Mouse (Mus musculus): ENCODE measurements around the gene Rgs16.
"Not testable (repeated sequence)": the region's sequence is repeated elsewhere in the genome, so short reads cannot be mapped to it uniquely, and the experiment has no call there.

The Rgs16 gene

DNA sequence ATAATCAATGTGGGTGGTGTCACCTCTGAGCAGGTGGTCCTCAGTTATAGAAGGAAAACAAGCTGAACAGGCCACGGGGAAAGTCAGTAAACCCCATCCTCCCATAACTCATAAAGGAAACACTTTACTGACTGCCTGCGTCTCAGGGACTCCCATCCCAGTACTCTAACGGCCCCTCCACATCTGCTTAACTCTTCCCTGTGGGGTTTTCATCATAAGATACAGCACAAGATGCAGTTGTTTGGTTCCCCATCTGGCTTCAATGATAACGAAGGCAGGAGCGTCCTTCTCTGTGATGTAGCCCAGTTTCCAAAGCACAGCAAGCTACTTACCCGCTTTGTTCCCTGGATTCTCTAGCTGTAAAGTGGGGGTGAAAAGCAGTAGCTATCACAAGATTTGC lies 9.9 kb downstream of the Rgs16 start:
- no peak for DNase-seq (ENCODE audit: extremely low spot score, low spot score)

DNA sequence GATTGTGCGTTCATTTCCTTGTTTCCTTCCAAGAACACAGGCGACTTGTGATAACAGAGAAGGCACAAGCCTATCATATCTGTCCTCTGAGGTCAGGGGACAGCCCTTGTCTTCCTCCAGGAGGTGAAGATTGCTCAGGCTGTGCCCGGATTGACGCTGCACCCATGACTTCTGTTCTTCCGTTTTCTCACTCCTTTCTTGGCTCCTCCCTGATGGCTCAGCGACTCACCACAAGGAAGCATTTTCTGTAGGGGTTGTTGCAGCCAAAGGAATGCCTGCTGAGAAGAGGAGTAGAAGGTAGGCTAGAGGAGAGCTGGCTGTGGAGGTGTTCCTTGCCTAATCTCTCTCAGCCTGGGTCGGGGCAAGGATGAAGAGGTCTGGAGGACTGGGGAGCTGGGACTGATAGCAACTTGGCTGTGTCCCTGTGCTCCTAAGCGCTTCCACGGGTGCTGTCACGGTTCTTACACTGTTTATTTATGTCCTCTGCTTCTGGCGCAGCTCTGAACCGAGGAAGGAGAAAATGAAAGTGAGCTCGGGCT lies 11.7 kb downstream of the Rgs16 start:
- DNase-seq (ENCODE audit: extremely low spot score, low spot score): no peak

DNA sequence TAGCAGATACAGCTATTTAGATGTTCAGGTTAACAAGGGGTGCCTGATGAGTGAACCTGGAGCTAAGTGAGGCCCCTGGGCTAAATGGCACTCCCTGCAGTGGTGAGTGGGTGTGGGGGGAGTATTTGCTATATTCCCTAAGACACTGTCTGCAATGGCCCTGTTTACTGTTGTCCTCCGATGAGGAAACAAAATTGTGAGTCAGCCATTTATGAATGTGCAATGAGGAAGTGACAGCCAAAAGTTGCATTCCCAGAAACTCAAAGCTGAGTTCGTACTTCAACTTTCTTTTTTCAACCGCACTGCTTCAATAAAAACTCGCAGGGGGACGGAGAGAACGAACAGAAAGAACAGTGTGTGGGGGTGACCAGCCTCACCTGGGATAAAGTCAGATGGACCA lies 12.4 kb downstream of the Rgs16 start:
- DNase-seq (ENCODE audit: extremely low spot score, low spot score): no peak

DNA sequence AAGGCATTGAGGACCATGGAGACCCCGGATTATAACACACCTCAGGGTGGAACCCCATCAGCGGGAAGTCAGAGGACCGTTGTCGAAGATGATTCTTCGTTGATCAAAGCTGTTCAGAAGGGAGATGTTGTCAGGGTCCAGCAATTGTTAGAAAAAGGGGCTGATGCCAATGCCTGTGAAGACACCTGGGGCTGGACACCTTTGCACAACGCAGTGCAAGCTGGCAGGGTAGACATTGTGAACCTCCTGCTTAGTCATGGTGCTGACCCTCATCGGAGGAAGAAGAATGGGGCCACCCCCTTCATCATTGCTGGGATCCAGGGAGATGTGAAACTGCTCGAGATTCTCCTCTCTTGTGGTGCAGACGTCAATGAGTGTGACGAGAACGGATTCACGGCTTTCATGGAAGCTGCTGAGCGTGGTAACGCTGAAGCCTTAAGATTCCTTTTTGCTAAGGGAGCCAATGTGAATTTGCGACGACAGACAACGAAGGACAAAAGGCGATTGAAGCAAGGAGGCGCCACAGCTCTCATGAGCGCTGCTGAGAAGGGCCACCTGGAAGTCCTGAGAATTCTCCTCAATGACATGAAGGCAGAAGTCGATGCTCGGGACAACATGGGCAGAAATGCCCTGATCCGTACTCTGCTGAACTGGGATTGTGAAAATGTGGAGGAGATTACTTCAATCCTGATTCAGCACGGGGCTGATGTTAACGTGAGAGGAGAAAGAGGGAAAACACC lies 13.7 kb downstream of the Rgs16 start:
- no peak for DNase-seq (ENCODE audit: extremely low spot score, low spot score)

DNA sequence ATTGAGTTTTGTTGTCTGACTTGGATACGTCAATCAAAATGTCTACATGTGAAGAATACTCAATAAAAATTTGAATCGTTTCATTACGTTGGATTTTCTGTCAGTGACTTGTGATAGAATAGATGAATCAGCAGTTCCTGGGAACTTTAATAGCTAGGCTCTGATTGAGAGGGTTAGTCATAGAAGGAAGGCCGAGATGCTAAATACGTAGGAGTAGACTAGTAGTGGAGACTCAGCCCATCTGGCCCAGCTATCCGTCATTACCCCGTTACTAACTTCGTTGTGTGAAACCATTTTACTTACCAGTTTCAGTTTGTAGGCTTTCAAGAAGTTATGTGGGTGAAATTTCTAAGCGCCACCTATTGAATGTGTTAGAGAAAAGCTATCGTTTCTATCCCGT lies 24.0 kb downstream of the Rgs16 start:
- no peak for DNase-seq (ENCODE audit: extremely low spot score, low spot score)

DNA sequence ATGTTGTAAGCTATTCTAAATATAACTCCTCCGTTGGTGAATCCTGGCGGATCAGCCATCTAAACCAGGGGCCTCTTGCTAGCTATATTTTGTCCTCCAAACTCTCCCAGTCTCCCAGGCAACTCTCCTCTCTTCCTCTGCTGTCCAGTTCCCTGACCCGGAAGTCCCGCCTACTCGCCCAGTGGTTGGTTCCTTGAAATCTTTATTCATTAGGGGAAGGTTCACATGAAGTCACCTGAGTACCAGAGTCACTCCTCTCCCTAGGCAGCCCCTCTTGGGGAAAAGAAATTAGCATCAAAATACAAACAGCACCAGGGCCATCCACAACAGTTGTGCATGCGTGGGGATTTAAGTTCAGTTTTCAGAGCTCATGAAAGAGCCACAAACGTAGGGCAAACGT lies 26.1 kb downstream of the Rgs16 start:
- DNase-seq (ENCODE audit: extremely low spot score, low spot score): no peak

DNA sequence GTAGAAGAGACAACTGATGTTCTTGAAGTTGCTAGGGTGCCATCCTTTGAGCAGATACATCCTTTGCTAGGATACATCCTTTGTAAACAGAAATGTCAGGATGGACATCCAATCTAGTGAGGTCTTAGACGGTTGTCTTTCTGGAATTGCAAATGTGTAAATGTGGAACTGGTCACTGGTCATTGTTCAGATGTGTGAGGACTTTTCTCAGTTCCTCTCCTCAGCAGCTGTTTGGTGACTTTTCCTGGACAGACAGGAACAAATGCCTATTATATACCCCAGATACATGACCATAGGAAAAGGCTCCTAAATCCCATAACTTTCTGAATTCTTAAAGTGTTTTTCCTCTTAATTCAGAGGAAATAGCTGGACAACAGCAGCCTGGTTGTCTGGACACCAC lies 27.1 kb downstream of the Rgs16 start:
- DNase-seq (ENCODE audit: extremely low spot score, low spot score): no peak

DNA sequence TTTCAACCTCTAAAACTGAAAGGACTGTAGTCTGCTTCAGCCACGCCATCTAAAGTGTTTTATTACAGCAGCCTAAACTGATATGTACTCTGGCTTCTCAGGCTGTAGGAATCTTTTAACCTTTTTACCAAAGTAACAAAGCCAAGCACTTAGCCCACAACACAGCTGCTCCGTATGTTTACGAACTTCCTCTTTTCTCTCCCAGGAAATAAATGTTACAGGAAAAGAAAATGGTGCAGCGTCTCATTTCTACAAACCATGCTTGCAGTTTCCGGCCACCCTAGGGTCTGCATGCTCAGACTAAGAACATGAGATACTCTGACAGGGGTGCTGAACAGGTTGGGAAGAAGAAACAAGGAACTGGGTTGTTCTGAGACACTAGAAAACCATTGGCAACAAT lies 28.3 kb downstream of the Rgs16 start:
- DNase-seq (ENCODE audit: extremely low spot score, low spot score): no peak

DNA sequence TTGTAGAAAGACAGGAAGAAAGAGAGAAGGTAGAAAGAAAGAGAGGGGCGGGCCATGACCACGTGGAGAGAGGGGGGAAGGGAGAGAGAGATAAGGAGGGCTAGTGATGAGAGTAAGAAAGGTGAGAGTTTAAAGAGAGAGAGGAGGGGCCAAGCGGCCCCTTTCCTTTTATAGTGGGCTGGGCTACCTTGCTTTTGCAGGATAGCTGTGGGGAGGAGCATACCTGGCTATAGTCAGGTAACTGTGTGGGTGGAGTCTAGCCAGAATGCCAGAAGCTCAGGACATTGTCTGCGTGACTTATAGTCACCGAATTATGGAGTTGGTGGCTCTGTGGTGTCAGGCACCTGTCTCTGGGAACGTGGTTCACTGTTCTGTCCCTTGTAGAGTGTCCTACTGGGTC lies 29.4 kb downstream of the Rgs16 start:
- not testable (repeated sequence) for DNase-seq (ENCODE audit: extremely low spot score, low spot score)

DNA sequence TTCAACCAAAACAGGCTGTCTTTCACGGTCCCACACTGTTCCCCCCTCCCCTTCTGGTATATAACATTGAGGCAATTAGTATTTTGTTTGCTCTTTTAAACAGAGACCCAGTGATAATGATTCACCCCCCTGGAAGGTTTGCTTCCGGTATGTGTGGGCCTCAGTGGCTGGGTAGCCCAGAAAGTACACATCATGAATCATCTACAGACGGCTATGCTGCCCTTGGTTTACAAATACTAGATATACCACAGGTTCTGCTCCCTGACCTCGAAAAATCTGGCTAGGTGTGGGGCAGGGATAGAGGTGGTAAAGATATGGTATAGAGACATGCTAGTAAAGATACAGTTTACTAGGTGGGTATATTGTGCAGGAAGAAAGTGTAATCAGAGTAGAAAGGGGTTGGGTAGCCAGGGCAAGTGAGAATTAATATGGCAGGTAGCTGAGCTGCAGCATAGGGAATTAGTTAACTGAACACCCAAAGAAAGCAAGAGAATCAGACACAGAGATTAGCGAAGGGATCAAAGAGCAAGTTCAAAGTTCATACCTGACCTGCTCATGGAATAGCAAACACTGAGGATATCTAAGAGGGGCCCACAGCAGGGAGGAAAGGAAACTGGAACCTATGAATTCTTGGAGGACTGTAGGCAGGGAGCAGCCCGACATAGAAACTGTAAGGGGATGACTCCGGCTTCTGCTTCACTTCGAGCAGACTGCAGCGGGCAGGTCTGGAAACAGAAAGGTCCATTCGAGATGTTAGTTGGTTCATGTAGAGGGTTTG lies 30.0 kb downstream of the Rgs16 start:
- no peak for DNase-seq (ENCODE audit: extremely low spot score, low spot score)

DNA sequence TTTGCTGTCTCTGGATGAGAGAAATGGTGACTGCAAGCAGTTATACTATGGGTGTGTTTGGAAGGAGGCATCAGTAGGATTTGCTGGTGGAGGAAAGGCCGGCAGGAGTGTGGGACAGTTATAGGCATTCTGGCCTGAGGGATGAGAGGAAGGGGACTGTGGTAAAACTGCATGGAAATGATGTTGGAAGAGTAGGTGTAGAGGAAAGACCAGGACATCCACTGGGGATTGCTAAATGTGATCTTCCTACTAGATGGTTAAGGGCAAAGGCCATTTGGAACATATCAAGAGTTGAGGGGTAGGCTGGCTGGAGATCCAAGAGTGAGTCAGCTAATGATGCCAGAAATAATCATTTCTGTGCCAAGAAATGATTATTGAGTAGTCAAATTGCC lies 30.6 kb downstream of the Rgs16 start:
- DNase-seq (ENCODE audit: extremely low spot score, low spot score): no peak

DNA sequence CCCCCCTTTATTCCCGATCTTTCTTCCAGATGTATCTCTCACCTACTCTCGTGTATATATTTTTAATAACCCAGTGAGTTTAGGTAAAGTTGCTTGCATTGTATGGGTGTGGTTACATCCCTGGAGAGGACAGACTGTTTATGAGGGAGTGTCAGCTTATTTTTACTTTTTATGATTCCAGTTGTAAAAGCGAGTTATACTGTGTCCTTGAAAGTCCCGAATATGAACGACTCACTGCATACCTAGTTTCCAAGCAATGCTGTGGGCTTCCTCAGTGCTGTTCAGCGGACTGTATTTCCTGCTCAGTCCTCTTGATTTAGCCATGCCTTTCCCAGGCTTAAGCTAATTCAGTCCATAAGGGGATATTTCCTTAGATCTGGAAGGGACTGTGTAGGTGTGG lies 35.0 kb downstream of the Rgs16 start:
- DNase-seq (ENCODE audit: extremely low spot score, low spot score): no peak

DNA sequence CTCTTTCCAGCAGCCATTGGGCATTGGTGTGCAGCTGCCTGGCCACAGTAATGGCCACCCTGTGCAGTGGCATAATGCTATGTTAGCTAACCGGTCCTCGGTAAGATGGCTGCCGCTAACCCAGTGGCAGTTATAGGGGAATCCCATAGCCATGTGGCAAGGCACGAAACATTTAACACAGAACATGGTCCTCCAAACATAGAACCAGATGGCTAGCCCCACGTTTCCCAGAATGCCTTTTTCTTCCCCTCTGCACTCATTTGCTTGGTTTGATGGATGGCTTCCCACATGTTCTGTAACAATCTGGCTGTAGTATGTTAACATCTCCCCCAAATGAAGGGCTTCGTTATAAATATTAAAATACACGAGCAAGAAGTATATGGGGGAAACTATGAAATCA lies 36.1 kb downstream of the Rgs16 start:
- DNase-seq (ENCODE audit: extremely low spot score, low spot score): no peak

DNA sequence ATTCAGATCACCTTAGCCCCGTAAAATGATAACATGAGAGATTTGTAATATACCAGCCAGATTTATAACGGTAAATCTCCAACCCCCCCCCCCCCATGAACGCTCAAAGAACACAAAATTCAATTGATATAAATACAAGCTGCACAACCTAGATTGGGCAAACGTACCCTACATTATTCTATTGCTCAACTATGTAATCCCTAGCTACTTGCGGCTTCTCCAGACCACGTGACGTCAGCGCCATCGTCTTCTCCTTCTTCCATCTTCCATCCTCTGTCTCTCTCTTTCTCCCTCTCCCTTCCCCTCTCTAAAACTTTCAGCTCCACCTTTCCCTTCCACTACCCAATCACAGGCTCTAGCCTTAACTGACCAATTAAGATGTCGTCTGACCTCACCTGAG lies 38.1 kb downstream of the Rgs16 start:
- no peak for DNase-seq (ENCODE audit: extremely low spot score, low spot score)

DNA sequence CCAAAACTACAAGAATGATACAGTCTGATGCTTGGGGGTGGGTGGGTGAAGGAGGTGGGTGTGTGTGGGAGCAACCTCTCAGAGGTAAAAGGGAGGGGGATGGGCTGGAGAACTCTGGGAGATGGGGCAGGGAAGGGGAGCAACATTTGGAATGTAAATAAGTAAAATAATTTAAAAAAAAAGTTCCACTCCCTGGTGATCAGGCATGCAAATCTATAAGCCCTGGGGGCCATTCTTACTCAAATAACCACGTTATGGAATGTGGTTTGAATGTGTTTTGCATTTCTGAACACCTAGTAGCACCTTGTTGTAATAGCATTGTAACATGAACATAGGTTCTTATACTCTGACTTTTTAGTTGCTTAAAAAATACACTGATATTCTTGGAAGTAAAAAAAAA lies 43.2 kb downstream of the Rgs16 start:
- no peak for DNase-seq (ENCODE audit: extremely low spot score, low spot score)

DNA sequence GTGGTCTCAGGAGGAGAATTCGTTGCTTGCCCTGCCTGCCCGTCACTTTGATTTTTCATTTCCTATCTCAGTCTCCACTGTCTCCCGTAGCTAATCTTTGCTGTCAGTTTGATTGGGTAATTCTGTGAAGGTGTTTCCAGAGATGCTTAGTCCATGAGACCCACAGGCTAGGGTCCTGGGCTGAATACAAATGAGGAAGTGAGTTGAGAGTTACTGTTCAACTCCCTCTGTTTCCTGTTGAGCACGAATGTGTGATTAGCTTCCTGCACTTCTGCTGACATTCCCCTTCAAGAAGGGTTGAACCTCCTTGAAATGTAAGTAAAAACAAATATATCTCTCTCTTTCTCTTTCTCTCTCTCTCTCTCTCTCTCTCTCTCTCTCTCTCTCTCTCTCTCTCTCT lies 45.5 kb downstream of the Rgs16 start:
- DNase-seq (ENCODE audit: extremely low spot score, low spot score): no peak

DNA sequence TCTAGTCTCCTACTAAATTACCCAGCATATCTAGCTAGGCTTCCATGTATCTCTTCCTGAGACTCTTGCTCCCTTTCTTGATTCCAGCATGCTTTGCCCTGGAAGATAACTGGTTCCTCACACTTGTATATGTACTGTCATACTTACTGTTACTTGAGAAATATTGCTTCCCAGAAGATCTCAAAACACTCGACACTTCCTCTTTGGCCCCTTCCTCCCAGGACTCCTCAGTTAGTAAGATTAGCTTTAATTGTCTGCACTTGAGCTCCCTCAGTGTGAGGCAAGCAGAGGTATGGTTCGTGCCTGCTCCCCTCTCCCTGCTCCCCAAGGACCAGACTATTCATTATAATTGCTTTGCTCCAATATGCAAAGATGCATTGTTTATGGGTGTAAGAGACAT lies 50.6 kb downstream of the Rgs16 start:
- no peak for DNase-seq (ENCODE audit: extremely low spot score, low spot score)

DNA sequence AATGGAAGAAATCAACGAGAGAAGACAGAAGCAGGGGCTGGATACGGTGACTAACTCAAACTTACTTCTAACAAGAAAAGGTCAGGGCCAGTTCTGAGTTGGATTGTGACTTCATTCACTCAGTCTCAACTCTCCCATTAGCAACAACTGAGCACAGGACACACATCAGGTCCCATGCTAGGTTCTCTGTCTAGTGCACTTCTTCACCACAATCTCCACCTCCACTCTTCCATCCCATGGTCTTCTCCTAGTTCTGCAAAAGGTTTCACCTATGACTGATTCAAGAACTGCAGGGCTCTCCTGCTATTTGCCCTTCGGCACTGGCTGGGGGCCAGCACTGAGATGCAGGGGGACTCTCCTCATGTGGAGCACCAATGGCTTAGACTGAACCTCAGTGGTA lies 54.1 kb downstream of the Rgs16 start:
- no peak for DNase-seq (ENCODE audit: extremely low spot score, low spot score)

Measured in neural tube, embryonic 10.5 days (tissue).